Mouse (Mus musculus): ENCODE measurements around the gene Mxd3.

Mxd3 gene

DNA sequence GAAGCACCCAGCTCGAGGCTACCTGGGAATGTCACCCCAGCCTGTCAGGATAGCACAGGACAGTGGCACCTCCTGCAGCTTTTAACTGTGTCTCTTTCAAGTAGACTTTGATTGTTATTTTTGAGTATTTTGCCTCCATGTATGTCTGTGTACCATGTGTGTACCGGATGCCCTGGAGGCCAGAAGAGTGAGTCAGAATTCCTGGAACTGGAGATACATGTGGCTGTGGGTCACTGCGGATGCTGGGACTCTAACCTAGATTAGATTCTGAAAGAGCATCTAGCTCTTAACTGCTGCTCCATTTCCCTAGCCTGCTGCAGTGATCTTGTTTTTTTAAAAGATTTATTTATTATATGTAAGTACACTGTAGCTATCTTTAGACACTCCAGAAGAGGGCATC lies 2.7 kb upstream of the Mxd3 start:
- DNase-seq (ENCODE audit: low spot score): no peak

DNA sequence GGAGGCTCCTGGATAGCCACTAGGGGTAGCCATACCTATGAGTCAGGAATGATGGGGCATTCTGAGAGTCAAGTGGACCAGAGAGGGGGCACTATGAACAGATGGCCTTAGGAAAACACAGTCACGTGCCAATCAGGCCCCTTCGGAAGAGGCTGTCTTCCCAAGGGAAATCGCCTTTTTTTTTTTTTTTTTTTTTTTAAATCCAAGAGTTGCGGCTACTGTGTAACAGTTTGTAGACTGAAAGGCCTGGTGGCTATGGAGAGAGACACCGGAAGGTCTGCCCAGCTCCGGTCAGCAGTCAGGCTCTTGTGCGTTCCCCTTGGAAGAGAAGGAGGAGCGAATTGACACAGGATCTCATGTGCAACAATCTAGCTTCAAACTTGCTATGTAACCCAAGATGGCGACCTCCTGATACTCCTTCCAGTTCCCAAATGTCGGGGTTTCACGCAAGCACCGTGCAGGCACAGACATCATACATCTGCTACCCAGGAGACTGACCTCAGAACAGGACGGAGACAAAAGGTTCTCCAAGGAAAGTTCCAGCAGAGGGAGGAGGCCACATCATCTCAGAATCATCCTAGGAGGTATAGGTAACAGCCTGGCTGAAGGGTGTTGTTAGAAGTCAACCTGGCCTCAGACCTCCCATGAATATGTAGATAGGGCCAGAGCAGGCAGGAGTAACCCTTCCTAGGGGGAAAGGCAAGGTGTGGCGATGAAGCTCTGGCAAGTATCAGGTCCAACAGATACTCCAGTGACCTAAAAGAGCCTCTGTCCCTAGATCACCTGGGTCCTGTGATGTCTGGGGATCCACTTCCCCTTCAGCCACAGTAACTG lies 1.2 kb upstream of the Mxd3 start:
- DNase-seq (ENCODE audit: low spot score): no peak

DNA sequence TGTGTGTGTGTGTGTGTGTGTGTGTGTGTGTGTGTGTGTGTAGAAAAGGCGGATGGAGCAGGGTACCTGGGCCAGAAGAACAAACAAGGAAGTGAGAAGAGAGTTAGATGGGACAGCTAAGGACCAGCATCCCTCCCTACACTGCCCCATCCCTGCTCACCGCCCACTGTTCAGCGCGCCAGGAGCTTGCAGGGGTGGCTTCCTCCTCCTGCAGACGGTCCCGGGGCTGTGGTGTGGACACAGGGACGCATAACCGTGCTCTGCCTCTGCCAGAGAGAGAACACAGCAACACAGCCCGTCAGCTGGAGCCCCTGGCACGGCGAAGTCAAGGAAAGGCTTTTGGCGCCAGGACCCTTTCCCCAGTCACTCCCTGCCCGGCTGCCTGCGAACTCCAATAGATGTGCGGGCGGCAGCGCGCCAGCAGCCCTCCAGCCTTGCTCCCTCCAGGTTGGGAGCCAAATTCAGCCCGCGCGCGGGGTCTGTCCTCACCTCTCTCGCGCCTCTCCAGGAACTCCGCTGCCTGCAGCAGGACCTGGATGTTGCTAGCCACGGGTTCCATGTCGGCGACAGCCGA lies 427 bp downstream of the Mxd3 start:
- DNase-seq (ENCODE audit: low spot score): no peak

GRCm38 (mm10) chr13:55328641-55329040 lies 982 bp downstream of the Mxd3 start:
- DNase-seq (ENCODE audit: low spot score): no peak

- no peak for DNase-seq (ENCODE audit: low spot score)
Observed at GRCm38 (mm10) chr13:55328171-55328570, 1.5 kb downstream of the Mxd3 start.

DNA sequence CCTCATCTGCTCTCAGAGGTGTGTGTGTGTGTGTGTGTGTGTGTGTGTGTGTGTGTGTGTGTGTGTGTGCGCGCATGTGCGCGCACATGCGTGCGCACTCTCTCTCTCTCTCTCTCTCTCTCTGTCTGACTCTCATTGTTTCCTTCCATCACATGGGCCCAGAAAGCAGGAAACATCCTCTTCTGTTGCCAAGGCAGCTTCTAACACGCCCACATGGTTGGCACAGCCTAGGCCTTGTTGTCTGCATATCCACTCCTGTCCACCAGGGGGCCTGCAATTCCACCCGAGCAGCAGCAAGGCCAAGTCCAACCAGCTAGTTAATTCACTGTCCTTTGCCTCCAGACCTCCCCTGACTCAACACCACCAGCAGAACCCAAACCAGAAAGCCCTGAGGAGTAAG lies 2.0 kb downstream of the Mxd3 start:
- DNase-seq (ENCODE audit: low spot score): peak; percentile 86

DNA sequence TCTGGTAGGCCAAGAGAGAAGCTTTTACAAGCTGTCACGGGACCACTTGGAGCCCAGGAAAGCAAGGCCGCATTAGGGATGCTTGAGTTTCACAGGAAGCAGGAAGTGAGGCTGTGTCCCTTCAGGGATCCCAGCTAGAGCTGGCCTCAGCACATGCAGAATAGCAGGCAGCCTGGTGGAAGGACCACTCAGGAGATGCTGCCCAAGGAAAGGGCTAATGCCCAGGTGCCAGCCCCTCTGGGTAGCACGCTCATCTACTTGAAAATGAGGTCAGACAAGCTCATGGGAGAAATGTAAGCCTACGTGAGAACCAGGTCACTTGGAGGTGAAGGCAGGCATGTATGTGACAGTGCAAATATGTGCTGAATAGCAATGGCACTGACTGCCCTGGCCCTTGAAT lies 2.5 kb downstream of the Mxd3 start:
- DNase-seq (ENCODE audit: low spot score): no peak

GRCm38 (mm10) chr13:55325596-55325995 lies 4.0 kb downstream of the Mxd3 start:
- DNase-seq (ENCODE audit: low spot score): no peak

GRCm38 (mm10) chr13:55322130-55322825 lies 7.3 kb downstream of the Mxd3 start:
- DNase-seq (ENCODE audit: low spot score): peak; percentile 63

- peak; percentile 95 for DNase-seq (ENCODE audit: low spot score)
Observed at GRCm38 (mm10) chr13:55321434-55322129, 8.0 kb downstream of the Mxd3 start, which contains the start of gene Rab24. Rab24 (minus strand) TSS chr13:55321946.

GRCm38 (mm10) chr13:55319931-55320533 lies 9.6 kb downstream of the Mxd3 start, which contains the start of gene Prelid1:
Prelid1 (plus strand) TSS chr13:55320500.
- no peak for DNase-seq (ENCODE audit: low spot score)

GRCm38 (mm10) chr13:55318351-55318750 lies 11.3 kb downstream of the Mxd3 start:
- no peak for DNase-seq (ENCODE audit: low spot score)

DNA sequence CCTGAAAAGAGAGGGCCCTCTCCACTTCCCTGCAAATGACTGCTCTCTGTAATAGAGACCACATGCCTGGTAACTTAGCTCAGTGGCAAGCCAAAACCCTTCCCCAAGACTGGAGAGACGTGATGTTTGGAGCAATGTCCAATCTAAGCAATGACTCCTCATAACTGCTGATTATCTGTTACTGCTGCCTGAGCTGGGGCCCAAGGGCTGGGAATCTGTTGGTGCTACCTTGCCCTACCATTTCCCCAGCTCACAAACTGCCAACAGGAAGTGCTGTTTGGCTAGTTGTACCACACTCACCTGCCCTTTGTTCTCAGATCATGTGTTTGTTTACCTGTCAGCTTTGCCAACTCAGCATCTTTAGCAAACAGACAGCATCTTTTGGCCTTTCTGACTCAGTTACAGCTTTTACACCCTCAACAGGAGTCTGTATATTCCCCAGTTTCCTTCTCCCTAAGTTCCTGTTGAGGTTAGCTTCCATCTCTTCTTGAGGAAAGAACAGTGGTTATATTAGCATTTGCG lies 14.7 kb downstream of the Mxd3 start:
- DNase-seq (ENCODE audit: low spot score): no peak

GRCm38 (mm10) chr13:55313051-55313450 lies 16.6 kb downstream of the Mxd3 start:
- no peak for DNase-seq (ENCODE audit: low spot score)

GRCm38 (mm10) chr13:55312028-55312630 lies 17.5 kb downstream of the Mxd3 start:
- no peak for DNase-seq (ENCODE audit: low spot score)

- no peak for DNase-seq (ENCODE audit: low spot score)
Observed at GRCm38 (mm10) chr13:55300913-55301312, 28.7 kb downstream of the Mxd3 start.

- no peak for DNase-seq (ENCODE audit: low spot score)
Observed at GRCm38 (mm10) chr13:55296760-55297159, 32.9 kb downstream of the Mxd3 start.

GRCm38 (mm10) chr13:55288854-55289253 lies 40.8 kb downstream of the Mxd3 start:
- no peak for DNase-seq (ENCODE audit: low spot score)

DNA sequence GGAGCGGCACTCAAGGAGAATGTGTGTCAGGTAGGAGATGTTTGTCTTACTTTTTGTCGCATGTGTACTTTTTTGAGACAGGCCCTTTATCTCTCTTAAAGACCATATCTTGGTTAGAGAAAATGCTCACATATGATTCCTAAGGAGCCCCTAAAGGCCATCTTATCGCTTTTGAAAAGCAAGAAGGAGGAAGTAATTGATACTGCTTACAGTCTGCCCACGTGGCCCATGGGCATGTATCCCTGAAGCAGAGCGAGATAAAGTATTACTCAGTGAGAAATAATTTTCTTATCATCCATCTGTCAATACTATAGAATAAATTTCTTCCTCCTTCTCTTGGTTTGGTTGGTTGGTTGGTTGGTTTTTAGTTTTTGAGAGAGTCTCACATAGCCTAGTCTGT lies 52.0 kb downstream of the Mxd3 start:
- DNase-seq (ENCODE audit: low spot score): no peak

- no peak for DNase-seq (ENCODE audit: low spot score)
Observed at GRCm38 (mm10) chr13:55277203-55277602, 52.4 kb downstream of the Mxd3 start.
